Mouse (Mus musculus): ENCODE measurements around the gene Mpdu1.
"Not testable (repeated sequence)": the region's sequence is repeated elsewhere in the genome, so short reads cannot be mapped to it uniquely, and the experiment has no call there.

Mpdu1 gene

DNA sequence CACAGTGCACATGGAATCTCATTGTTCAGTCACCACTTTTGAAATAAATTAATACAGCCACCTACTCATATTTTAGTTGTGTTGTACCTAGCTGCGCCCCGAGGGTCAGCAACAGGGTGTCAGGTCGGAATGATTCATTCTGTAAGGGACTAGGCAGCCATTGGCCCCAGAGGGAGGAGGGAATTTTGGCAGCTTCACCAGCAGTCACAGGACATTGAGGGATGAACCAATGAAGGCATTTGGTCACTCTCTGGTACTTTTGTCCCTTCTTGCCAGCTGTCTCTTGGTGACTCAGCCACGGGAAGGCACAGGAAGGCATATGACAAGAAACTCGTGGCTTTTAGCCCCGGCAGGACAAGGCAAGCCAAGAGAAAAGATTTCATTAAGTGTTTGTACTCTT is 1.4 kb upstream of the Mpdu1 start:
- no peak for DNase-seq (ENCODE audit: low spot score)

DNA sequence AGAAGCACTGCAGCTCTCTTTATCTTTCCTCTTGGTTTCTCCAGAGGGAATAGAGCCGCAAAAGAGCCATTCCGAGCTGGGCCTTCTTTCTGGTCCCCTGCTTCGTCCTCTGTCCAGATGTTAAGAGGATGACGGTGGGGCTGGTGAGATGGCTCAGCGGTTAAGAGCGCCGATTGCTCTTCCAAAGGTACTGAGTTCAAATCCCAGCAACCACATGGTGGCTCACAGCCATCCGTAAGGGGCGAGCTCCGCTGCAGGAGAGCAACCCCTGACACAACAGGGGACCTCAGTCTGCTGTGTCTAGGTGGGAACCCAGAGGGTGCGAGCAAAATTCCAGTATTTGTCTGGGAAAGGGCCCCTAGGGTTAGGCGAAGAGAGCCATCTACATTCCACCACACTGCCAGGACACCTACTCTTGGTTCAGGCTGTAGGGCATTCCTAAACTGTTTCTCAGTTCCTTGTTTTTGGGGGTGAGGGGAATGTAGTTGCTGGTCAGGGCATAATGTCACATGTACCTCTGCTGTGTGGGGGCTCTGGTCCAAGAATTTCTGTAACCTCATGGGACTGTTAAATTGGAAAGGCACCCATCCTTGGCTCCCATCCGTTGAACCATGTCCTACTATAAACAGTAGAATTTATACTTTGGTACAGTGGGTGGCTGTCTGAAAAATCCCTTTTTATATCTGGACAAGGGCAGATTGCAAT is 677 bp upstream of the Mpdu1 start:
- no peak for DNase-seq (ENCODE audit: low spot score)

DNA sequence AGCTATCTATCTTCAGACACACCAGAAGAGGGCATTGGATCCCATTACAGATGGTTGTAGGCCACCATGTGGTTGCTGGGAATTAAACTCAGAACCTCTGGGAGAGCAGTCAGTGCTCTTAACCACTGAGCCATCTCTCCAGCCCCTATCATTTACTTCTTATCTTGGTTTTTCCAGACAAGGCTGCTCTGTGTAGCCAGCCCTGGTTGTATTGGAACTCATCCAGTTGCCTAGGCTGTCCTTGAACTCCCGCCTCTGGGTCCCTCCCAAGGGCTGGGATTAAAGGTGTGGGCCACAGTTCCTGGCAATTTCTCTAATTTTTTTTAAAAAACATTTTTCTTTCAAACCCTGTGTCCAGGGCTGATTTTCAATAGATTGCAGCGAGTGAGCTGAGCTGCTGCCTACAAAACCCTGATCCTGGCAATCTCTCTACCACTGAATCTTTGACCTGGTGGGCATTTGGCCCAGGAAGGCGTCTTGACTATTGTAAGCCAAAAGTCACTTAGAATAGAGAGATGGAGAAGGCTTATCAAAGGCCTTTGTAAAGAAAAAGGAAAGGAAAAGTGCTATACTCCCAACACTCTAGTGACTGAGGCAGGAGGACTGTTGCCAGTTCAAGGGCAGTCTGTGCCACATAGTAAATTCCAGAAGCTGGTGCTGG is 1.1 kb downstream of the Mpdu1 start:
- DNase-seq (ENCODE audit: low spot score) = no peak

DNA sequence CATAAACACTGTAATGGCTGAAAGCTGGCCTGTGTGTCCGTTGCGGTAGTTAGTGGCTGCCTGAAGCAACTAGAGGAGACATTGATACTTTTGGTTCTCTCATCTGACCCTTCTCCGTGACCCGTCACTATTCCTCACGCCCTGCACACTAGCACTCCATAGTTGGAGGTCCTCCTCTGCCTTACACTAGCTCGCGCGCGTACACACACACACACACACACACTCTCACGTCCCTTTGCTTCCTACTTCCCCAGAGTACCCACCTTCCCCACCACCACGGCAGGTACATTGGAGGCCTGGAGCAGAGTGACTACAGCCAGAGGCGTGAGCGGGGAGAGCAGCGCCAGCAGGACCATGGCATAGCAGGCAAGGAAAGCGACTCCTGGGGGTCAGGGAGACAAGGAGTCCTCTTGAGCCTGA is 5.0 kb downstream of the Mpdu1 start:
- no peak for DNase-seq (ENCODE audit: low spot score)

DNA sequence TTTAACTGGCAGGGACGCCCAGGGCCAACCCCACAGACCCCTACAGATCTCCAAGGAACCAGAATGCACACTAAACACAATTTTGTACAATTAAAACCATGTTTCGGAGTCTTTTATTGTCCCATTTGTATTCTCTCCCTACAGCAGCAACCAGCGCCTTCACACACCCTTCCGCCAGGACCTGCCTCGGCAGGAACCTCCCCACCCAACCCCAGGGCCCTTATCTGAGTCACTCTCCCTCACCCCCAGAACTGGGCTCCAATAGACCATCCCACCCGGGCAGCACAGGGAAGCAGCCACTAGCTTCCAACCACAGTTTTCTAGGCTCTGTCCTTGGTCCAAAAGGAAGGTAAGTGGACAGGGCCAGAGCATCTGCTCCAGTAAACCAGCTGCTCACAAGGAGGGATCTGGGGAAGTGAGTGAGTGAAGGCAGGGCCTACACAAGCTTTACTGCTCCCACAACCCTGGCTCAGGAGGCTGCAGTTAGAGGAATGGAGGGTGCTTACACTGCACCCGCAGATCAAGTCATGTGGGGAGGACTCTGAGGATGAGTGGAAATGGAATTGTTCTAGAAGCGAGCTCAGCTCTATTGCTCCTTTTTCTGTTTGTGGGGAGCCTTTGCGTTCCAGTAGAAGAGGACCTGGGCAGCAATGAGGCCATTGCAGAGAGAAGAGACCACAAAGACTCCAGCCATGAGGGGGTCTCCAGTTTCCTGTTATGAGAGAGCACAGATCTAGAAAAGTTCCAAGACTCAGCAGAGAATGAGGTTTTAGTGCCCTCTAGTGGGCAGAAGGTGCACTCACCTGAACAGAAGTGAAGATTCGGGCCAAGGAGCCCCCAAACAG is 5.6 kb downstream of the Mpdu1 start:
- peak; percentile 68 for DNase-seq (ENCODE audit: low spot score)

DNA sequence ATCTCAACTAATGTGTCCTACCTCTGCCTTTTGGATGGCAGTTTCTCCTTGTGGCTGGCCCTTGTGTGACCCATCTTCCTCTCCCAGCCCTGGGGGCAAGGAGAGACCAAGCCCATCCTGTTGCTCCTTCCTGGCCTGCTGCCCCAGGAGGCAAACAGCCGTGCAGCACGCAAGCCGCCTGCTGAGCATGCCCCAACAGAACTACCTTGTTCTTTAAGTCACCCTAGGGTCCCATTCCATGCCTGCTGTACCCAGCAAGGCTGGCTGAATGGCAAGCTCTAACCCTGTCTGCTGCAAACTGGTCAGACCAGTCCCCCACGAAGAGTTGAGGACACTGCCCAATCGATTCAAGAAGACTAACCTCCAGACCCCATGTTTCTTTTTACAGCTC is 6.4 kb downstream of the Mpdu1 start:
- DNase-seq (ENCODE audit: low spot score) = peak; percentile 70

DNA sequence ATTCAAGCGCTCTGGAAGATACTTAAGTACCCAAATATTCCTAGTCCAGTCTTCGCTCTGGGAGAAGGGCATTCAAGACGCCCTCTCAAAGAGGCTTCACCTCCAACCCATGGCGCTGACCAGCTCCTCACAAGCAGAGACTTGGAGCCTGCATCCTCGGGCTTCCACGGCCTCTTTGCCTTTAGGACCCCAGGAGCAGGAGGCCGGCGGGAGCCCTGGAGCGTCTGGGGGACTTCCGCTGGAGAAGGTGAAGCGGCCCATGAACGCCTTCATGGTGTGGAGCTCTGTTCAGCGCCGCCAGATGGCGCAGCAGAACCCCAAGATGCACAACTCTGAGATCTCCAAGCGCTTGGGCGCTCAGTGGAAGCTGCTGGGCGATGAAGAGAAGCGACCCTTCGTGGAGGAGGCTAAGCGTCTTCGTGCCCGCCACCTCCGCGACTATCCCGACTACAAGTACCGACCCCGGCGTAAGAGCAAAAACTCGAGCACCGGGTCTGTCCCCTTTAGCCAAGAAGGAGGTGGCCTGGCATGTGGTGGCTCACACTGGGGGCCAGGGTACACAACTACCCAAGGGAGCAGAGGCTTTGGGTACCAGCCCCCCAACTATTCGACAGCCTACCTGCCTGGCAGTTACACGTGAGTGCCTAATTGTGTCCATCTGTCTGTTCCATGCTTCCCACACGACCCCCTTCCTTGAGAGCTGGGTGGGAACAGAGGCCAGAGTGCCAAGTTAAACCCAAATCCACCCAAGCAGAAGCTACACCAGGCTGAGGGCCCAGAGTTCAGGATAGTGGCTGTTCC is 7.0 kb downstream of the Mpdu1 start, which contains the start of gene Sox15:
Gene Sox15 (plus strand): TSS at position 51 of the 801 bp plus-strand sequence.
- DNase-seq (ENCODE audit: low spot score) = peak; percentile 77

DNA sequence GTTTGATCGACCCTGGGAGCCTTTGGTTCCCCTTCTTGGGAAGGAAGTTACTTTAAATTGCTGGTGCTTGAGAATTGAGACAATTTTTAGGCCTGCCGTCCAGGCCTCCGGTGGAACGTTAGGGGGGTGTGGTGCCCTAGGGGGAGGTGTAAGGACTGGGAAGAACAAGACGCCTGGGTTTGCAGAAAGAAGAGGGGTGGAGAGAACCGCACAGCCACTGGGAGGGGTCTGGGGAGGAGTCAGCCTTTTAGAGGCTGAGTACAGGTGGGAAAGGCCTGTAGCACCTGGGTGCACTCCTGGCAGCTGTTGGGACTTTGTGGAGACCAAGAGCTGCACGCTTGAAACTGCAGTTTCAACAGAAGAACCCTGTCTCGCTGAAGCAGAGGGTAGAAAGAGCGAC is 7.7 kb downstream of the Mpdu1 start:
- DNase-seq (ENCODE audit: low spot score) = peak; percentile 57

DNA sequence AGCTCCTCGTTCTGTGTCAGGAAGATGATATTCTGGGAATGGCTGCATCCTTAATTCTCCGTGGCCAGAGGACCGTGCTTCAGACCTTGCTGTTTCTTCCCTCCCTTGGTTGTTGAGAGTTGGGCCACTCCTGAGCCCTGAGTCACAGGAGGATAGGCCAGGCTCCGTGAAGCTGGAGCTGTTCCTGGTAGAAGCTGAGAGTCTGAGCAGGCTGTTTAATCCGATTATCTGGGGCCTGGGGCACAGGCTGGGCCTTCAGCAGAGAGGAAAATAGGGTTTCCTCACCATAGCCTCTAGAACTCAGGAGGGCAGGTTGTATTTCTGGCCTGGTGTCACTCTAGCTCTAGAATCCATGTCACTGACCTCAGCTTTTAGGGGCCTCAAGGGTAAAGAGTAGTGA is 9.0 kb downstream of the Mpdu1 start:
- DNase-seq (ENCODE audit: low spot score) = no peak

DNA sequence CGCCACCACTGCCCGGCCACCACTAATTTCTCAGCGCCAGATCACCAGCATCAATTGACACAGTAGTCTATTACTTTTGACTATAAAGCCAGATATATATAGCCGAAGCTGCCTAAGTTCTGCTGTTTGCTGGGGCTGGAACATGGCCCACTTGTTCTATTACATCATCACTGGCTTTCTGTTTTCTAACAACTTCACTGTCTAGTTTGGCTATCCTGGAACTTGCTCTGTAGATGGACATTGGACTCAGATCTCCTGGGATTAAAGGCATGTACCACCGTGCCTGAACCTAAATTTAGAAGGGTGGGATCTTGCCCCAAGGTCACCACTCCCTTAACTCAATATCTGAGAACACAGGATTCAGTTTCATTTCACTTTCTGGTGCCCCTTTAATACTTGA is 16.6 kb downstream of the Mpdu1 start:
- no peak for DNase-seq (ENCODE audit: low spot score)

DNA sequence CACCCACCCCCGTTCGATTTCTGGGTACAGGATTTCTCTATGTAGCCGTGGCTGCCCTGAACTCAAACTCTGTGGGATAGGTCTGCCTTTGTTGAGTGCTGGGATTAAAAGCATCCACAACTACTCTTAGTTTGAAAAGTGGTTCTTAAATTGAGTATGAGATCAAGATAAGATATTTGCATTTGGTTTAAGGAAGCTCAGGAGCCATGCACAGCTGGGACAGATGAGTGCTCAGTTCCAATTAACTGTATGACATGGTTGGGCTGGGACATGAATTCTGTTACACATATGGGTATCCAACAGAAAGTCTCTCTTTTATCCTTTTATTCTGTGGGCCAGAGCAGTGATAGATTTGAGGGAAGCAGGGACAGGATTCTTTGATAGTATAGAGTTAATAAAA is 27.0 kb downstream of the Mpdu1 start:
- DNase-seq (ENCODE audit: low spot score) = no peak

DNA sequence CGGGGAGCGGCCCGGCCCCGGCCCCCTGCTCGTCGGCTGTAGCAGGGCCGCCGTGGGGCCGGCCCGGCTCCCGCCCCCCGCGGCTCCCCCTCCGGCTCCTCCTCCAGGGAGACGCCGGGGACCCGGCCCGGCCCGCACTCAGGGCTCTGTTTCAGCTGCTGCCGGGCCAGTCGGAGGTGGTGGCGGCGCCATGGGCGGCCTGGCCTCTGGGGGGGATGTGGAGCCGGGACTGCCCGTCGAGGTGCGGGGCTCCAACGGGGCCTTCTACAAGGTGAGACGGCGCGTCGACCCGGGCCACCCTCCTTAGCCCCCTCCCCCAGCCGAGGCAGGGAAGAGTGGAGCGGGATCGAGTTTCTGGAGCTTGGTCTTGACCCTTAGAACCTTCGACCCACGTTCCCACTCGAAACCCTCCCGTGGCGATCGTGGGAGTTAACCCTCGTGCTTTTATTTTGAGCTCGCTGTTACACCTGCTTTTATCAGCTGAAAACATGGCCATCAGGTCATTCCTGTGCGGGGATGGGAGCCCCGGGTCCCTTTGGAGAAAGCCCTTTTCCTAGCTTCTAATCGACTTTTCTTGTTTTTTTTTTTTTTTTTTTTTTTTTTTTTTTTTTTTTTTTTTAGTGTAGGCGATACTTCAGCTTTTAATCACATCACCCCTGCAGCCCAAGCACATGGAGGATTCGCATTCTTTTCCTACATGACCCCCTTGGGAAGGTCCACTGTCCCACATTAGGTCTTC is 29.1 kb downstream of the Mpdu1 start:
- DNase-seq (ENCODE audit: low spot score) = peak; percentile 65

DNA sequence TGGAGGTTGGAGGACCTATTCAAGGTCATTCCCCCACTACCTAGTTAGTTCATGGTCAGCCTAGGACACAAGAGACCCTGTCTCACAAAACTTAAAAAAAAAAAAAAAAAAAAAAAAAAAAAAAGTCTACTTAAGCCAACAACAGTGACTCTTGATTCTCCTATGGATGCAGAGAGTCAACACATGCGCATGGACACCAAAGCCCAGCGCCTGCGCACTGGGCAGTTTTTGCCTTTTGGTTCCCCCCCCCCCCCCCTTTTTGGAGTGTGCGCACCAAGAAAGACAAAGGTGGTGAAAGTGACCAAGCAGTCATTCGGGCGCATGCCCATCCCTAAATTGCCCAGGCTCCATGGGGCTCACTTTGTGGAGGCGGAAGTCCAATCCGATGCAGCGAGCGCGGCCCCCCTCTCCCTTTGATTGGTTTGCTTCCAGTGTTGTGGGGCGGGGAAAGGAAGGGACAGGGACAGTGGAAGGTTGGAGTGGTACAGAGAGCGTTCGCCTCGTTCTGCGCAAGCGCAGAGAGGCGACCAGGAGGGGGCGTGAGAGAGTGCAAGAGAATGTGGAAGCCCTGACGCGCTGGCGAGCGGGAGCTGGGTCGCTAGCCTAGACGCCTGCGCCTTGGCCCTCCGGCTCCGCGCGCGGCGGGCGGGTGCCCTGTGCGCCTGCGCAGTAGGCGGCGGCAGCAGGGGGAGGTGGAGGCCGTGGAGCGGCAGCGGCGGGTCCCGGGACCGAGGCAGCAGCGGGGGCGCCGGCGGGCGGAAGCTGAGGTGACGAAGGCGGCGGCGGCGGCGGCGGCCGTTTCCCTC is 30.0 kb downstream of the Mpdu1 start, which contains the start of gene Fxr2:
Gene Fxr2 (plus strand): TSS at position 707 of the 806 bp plus-strand sequence.
- peak; percentile 100 for DNase-seq (ENCODE audit: low spot score)

DNA sequence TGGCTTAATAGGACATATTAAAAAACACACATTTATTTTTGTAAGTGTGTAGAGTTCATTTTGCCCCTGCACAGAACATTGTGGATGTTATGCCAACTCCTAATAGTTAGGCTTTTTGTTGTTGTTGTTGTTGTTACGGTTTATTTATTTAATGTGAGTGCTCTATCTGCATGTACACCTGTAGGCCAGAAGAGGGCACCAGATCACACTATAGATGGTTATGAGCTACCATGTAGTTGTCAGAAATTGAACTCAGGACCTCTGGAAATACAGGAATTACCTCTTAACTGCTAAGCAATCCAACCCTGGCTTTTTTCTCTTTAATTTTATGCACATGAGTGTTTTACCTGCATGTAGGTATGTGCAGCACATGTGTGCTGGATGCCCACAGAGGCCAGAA is 32.6 kb downstream of the Mpdu1 start:
- DNase-seq (ENCODE audit: low spot score) = no peak

DNA sequence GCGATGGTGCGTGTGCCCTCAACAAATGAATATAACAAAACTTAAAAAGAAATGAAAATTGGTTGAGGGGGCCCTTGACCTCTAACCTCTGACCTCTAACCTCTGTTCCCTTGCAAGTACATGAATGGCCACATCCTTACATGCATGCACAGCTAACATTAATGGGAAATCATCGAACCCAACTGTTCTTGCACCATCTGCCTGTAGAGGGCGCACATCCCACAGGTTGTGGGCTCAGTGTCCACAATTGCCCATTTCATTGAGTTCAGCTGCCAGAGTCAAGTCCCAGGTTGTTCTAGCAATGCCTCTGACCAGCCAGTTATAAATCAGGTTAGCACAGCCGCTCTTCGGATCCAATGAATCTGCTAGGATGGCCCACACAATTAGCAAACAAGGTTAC is 34.2 kb downstream of the Mpdu1 start:
- DNase-seq (ENCODE audit: low spot score) = peak; percentile 78

DNA sequence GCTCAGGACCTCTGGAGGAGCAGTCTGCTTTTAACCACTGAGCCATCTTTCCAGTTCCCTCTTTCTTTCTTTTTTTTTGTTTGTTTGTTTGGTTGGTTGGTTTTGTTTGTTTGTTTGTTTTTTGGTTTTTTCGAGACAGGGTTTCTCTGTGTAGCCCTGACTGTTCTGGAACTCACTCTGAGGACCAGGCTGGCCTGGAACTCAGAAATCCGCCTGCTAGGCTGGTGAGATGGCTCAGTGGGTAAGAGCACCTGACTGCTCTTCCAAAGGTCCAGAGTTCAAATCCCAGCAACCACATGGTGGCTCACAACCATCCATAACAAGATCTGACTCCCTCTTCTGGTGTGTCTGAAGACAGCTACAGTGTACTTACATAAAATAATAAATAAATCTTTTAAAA is 38.1 kb downstream of the Mpdu1 start:
- DNase-seq (ENCODE audit: low spot score) = not testable (repeated sequence)

DNA sequence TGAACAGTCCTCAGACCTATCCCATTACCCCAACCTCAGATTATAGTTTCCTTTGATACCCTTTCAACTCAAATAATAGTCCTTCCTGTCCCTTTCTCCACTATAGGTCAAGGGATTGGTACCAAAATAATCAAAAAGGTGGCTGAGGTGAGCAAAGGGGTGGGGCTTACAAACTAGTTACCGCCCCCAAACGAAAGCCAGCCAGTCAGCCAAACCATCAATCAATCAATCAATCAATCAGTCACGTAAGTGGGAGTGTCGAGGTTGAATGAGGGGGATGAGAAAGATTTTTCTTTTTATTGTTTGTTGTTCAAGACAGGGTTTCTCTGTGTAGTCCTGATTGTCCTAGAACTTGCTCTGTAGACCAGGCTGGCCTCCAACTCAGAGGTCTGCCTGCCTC is 39.4 kb downstream of the Mpdu1 start:
- no peak for DNase-seq (ENCODE audit: low spot score)

DNA sequence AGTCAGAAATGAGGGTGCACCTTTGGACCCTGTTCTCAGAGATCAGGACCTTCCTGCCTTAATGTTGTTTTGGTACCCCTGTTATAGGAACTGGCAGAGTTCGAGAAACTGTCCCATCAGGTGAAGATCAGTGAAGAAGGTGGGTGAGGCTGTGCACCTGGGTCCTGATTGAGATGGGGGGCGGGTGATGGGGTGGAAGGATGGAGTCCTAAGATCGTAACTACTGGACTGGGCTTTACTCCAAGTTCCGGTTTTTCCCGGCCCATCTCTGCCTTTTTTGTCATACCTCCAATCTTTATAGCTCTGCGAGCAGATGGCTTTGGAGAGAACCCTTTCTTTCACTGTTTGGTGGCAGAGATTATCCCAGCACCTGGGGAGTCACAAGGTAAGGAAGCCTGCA is 40.0 kb downstream of the Mpdu1 start:
- DNase-seq (ENCODE audit: low spot score) = no peak

DNA sequence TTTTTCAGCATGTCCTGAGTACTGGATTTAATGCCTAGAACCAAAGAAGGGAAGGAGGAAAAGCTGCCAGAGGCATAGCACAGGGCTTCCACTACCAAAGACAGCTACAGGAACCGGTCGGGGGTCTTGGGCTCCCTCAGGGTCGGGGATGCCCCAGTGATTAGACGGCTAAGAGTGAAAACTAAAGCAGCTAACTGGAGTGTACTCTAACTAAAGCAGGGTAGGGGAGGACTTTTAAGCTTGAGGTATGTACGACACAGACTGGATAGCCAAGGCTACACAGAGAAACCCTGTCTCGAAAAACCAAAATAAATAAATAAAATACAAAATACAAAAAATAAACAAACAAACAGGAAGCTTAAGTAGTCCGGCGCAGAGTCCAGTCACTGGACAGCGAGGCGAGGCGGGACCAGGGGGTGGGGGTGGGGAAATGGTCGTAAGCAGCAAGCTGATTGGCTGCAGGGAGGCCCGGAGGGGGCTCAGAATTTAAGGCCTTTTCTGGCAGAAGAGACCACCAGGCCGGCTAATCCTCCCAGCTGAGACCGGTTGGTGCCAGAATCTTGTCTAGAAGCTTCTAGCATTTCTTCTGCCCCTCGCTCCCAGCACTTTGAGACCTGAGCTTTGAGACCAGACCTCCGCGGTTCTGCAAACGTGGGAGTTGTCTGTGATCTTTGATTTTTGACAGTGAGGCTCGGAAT is 40.7 kb downstream of the Mpdu1 start, which contains the start of gene Sat2:
Gene Sat2 (plus strand): TSS at position 454 of the 698 bp plus-strand sequence.
- DNase-seq (ENCODE audit: low spot score) = peak; percentile 43

Measured in urinary bladder, postnatal 14 days (tissue).